Comparison of ENCODE assay signal across 14 mouse cellular contexts in the genomic region with DNA sequence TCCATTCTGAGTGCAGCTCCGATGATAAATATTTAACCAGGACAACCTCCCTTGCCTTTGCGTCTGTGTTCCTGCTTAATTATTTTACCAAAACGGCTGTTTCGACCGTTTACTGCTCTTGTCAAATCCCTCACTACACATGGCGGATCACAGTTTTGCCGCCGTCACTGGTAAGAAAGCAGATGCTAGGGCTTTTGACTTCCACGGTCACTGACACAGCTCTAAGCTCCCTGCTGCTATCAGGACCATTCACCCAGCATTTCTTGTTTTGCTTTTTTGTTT.
DNase-seq lines count a peak whose midpoint lies in the region; ATAC-seq and TF ChIP-seq lines count a peak whose summit lies in the region.
"Had no signal": no experiment of that assay in that cellular context is flagged by ENCODE, and none has a peak within 500 bp of the region (broad histone marks: within the 10 kb centered on the region; RNA-seq: fewer than 3 reads in every experiment).

No protein-coding gene starts in this region.

- no peak overlapping the region for H3K4me3 ChIP-seq in hindbrain, embryonic 10.5 days
- no peak overlapping the region for H3K4me3 ChIP-seq in hindbrain, embryonic 11.5 days (ENCODE audit: low read depth, low read length)
- H3K4me3 ChIP-seq in forebrain, embryonic 11.5 days (ENCODE audit: low read depth, low read length), result no peak overlapping the region
- H3K4me3 ChIP-seq in hindbrain, postnatal 0 days (ENCODE audit: low read length), result no peak overlapping the region
- H3K4me3 ChIP-seq: embryonic facial prominence, embryonic 12.5 days; heart, embryonic 13.5 days; limb, embryonic 15.5 days had no signal

- no peak for TF ChIP-seq CTCF in hindbrain, postnatal 0 days (IDR thresholded peaks at IDR 0.05; ENCODE audit: low read depth)

- 66% methylated on average over 9 of the region's 9 CpGs for WGBS in hindbrain, embryonic 10.5 days
- WGBS in hindbrain, embryonic 11.5 days, result 38% methylated on average over 9 of the region's 9 CpGs
- WGBS in forebrain, embryonic 11.5 days, result 75% methylated on average over 9 of the region's 9 CpGs
- 33% methylated on average over 9 of the region's 9 CpGs for WGBS in hindbrain, postnatal 0 days

- H3K27me3 ChIP-seq in hindbrain, embryonic 10.5 days (ENCODE audit: insufficient read depth, poor library complexity, severe bottlenecking), result peaks cover 39% of the 10 kb centered on the region
- no peaks in the 10 kb centered on the region for H3K27me3 ChIP-seq in hindbrain, embryonic 11.5 days (ENCODE audit: control insufficient read depth, insufficient read depth, low read length)
- H3K27me3 ChIP-seq in forebrain, embryonic 11.5 days (ENCODE audit: control insufficient read depth, insufficient read depth, low read length), result peaks cover 2% of the 10 kb centered on the region; the same call in 1 of the 2 replicates
- no peaks in the 10 kb centered on the region for H3K27me3 ChIP-seq in hindbrain, postnatal 0 days (ENCODE audit: insufficient read depth, low read length)
- H3K27me3 ChIP-seq: heart, embryonic 13.5 days; limb, embryonic 15.5 days had no signal

- no peaks in the 10 kb centered on the region for H3K36me3 ChIP-seq in hindbrain, embryonic 10.5 days
- no peaks in the 10 kb centered on the region for H3K36me3 ChIP-seq in hindbrain, embryonic 11.5 days (ENCODE audit: control insufficient read depth, insufficient read depth, low read length)
- no peaks in the 10 kb centered on the region for H3K36me3 ChIP-seq in forebrain, embryonic 11.5 days (ENCODE audit: control insufficient read depth, insufficient read depth, low read length)
- no peaks in the 10 kb centered on the region for H3K36me3 ChIP-seq in hindbrain, postnatal 0 days (ENCODE audit: insufficient read depth, low read length)
- H3K36me3 ChIP-seq: embryonic facial prominence, embryonic 12.5 days; heart, embryonic 13.5 days; limb, embryonic 15.5 days had no signal

- H3K4me2 ChIP-seq in hindbrain, embryonic 11.5 days (replicated peaks; ENCODE audit: low read depth, low read length), result no peak overlapping the region
- H3K4me2 ChIP-seq in forebrain, embryonic 11.5 days (ENCODE audit: low read depth, low read length, severe bottlenecking), result no peak overlapping the region
- no peak overlapping the region for H3K4me2 ChIP-seq in hindbrain, postnatal 0 days (ENCODE audit: low read depth, low read length)
- H3K4me2 ChIP-seq: embryonic facial prominence, embryonic 12.5 days; heart, embryonic 13.5 days; limb, embryonic 15.5 days had no signal

- no peaks in the 10 kb centered on the region for H3K9me3 ChIP-seq in hindbrain, embryonic 10.5 days
- H3K9me3 ChIP-seq in hindbrain, embryonic 11.5 days (ENCODE audit: control insufficient read depth, low read length), result no peaks in the 10 kb centered on the region
- no peaks in the 10 kb centered on the region for H3K9me3 ChIP-seq in forebrain, embryonic 11.5 days (ENCODE audit: control insufficient read depth, low read length)
- no peaks in the 10 kb centered on the region for H3K9me3 ChIP-seq in hindbrain, postnatal 0 days (ENCODE audit: low read length)
- H3K9me3 ChIP-seq: embryonic facial prominence, embryonic 12.5 days; heart, embryonic 13.5 days; limb, embryonic 15.5 days had no signal

- peaks cover 19% of the 10 kb centered on the region for H3K4me1 ChIP-seq in hindbrain, embryonic 10.5 days (replicated peaks)
- no peaks in the 10 kb centered on the region; the same call in 1 of the 2 replicates for H3K4me1 ChIP-seq in hindbrain, embryonic 11.5 days (replicated peaks; ENCODE audit: control insufficient read depth, insufficient read depth, low read length)
- H3K4me1 ChIP-seq in forebrain, embryonic 11.5 days (replicated peaks; ENCODE audit: control insufficient read depth, insufficient read depth, low read length), result peaks cover 10% of the 10 kb centered on the region; the same call in 1 of the 2 replicates
- H3K4me1 ChIP-seq in hindbrain, postnatal 0 days (ENCODE audit: insufficient read depth, low read length), result peaks cover 6% of the 10 kb centered on the region; the same call in 1 of the 2 replicates
- H3K4me1 ChIP-seq: heart, embryonic 13.5 days had no signal

- H3K9ac ChIP-seq in hindbrain, embryonic 11.5 days (ENCODE audit: low read depth, low read length), result no peak overlapping the region
- no peak overlapping the region for H3K9ac ChIP-seq in forebrain, embryonic 11.5 days (ENCODE audit: low read length)
- H3K9ac ChIP-seq in hindbrain, postnatal 0 days (replicated peaks; ENCODE audit: low read length), result no peak overlapping the region
- H3K9ac ChIP-seq: embryonic facial prominence, embryonic 12.5 days; heart, embryonic 13.5 days; limb, embryonic 15.5 days had no signal

- no peak for DNase-seq in hindbrain, embryonic 10.5 days (ENCODE audit: low spot score)
- no peak for DNase-seq in hindbrain, embryonic 11.5 days (ENCODE audit: low spot score)
- no peak for DNase-seq in forebrain, embryonic 11.5 days (ENCODE audit: low spot score)
- DNase-seq in hindbrain, postnatal 0 days (ENCODE audit: low spot score), result no peak
- peak; percentile 19 to 37 for DNase-seq in kidney, postnatal 36 days
- no peak for DNase-seq in frontal cortex, postnatal 14 days (ENCODE audit: low spot score in 2 of 2)
- DNase-seq in c-Kit-positive CD71-positive TER-119-positive erythroid progenitor cells, embryonic 14.5 days (ENCODE audit: low spot score), result no peak
- no peak for DNase-seq in layer of hippocampus, adult 9-11 months
- DNase-seq: cerebellum, adult 9-10 months; lung, adult 18-20 months had no signal

- ATAC-seq in hindbrain, embryonic 11.5 days (ENCODE audit: low FRiP score), result no peak
- ATAC-seq in forebrain, embryonic 11.5 days (replicated peaks; ENCODE audit: low FRiP score), result no peak
- no peak for ATAC-seq in hindbrain, postnatal 0 days

- H3K27ac ChIP-seq in hindbrain, embryonic 10.5 days, result peak overlapping the region; percentile 56; the same call in 1 of the 2 replicates
- H3K27ac ChIP-seq in hindbrain, embryonic 11.5 days (ENCODE audit: low read depth, low read length), result no peak overlapping the region
- H3K27ac ChIP-seq in forebrain, embryonic 11.5 days (ENCODE audit: low read depth, low read length), result 0 out of 2 replicates have a peak overlapping the region, but pooled peaks have one; percentile 12
- H3K27ac ChIP-seq in hindbrain, postnatal 0 days, result peak overlapping the region; percentile 32; the same call in 1 of the 2 replicates
- H3K27ac ChIP-seq: embryonic facial prominence, embryonic 12.5 days; heart, embryonic 13.5 days; limb, embryonic 15.5 days; macrophage had no signal

Comparison
In these comparisons a context has a peak if more than half of its experiments do, and no peak if none do; other contexts are left out.
1. DNase-seq: peak in kidney, postnatal 36 days (2 of 2); none in hindbrain, embryonic 10.5 days (single experiment), hindbrain, embryonic 11.5 days (single experiment), forebrain, embryonic 11.5 days (single experiment), hindbrain, postnatal 0 days (single experiment), frontal cortex, postnatal 14 days (0 of 2), c-Kit-positive CD71-positive TER-119-positive erythroid progenitor cells, embryonic 14.5 days (single experiment) and layer of hippocampus, adult 9-11 months (single experiment).